Comparison of ENCODE assay signal across 23 mouse cellular contexts in genomic region chr7:141822582-141823261, GRCm38 (mm10). TPM values are rescaled to one million over a fixed set of nuclear protein-coding genes. Genes with fewer than 3 reads are reported as not detected.
A peak's percentile ranks its signal among the peaks of the same experiment; 100 is the strongest.
DNase-seq lines count a peak whose midpoint lies in the region; ATAC-seq and TF ChIP-seq lines count a peak whose summit lies in the region.
"Had no signal": no experiment of that assay in that cellular context is flagged by ENCODE, and none has a peak within 500 bp of the region (broad histone marks: within the 10 kb centered on the region; RNA-seq: fewer than 3 reads in every experiment).

No protein-coding gene starts in this region.

- no peaks in the 10 kb centered on the region for H3K9me3 ChIP-seq in forebrain, embryonic 14.5 days (replicated peaks; ENCODE audit: control insufficient read depth, low read length)
- no peaks in the 10 kb centered on the region for H3K9me3 ChIP-seq in forebrain, postnatal 0 days (ENCODE audit: low read length)
- H3K9me3 ChIP-seq in lung, embryonic 14.5 days (ENCODE audit: low read depth, low read length) = no peaks in the 10 kb centered on the region
- no peaks in the 10 kb centered on the region for H3K9me3 ChIP-seq in embryonic facial prominence, embryonic 13.5 days
- H3K9me3 ChIP-seq in stomach, postnatal 0 days (ENCODE audit: control insufficient read depth, low read length) = no peaks in the 10 kb centered on the region
- H3K9me3 ChIP-seq: forebrain, embryonic 13.5 days; limb, embryonic 15.5 days had no signal

- H3K4me3 ChIP-seq in forebrain, embryonic 14.5 days (ENCODE audit: low read depth, low read length) = no peak overlapping the region
- no peak overlapping the region for H3K4me3 ChIP-seq in forebrain, postnatal 0 days (ENCODE audit: low read depth, low read length)
- H3K4me3 ChIP-seq in lung, embryonic 14.5 days (ENCODE audit: low read depth, low read length) = no peak overlapping the region
- H3K4me3 ChIP-seq in embryonic facial prominence, embryonic 13.5 days = no peak overlapping the region
- no peak overlapping the region for H3K4me3 ChIP-seq in stomach, postnatal 0 days (ENCODE audit: low read depth, low read length)
- H3K4me3 ChIP-seq: erythroblast, embryonic 14.5 days; forebrain, embryonic 13.5 days; limb, embryonic 15.5 days had no signal

- no peak overlapping the region for H3K27ac ChIP-seq in forebrain, embryonic 14.5 days (ENCODE audit: low read depth, low read length)
- no peak overlapping the region for H3K27ac ChIP-seq in forebrain, postnatal 0 days (ENCODE audit: low read depth, low read length)
- no peak overlapping the region for H3K27ac ChIP-seq in lung, embryonic 14.5 days (ENCODE audit: low read depth)
- H3K27ac ChIP-seq in embryonic facial prominence, embryonic 13.5 days = no peak overlapping the region; the same call in 1 of the 2 replicates
- peak overlapping the region; percentile 71 for H3K27ac ChIP-seq in stomach, postnatal 0 days (replicated peaks)
- H3K27ac ChIP-seq: forebrain, embryonic 13.5 days; hindbrain, embryonic 14.5 days; limb, embryonic 15.5 days had no signal

- peaks cover under 1% of the 10 kb centered on the region for H3K4me1 ChIP-seq in forebrain, embryonic 14.5 days (ENCODE audit: control insufficient read depth, insufficient read depth, low read length)
- H3K4me1 ChIP-seq in forebrain, postnatal 0 days (ENCODE audit: insufficient read depth) = no peaks in the 10 kb centered on the region
- no peaks in the 10 kb centered on the region for H3K4me1 ChIP-seq in lung, embryonic 14.5 days (ENCODE audit: insufficient read depth)
- H3K4me1 ChIP-seq in embryonic facial prominence, embryonic 13.5 days = peaks cover 11% of the 10 kb centered on the region
- H3K4me1 ChIP-seq in stomach, postnatal 0 days (replicated peaks; ENCODE audit: control insufficient read depth, insufficient read depth) = peaks cover 8% of the 10 kb centered on the region; the same call in 1 of the 2 replicates

- TF ChIP-seq CTCF in forebrain, postnatal 0 days (IDR thresholded peaks at IDR 0.05; ENCODE audit: low read depth) = no peak
- TF ChIP-seq CTCF in lung, embryonic 14.5 days (IDR thresholded peaks at IDR 0.05; ENCODE audit: low read depth) = no peak
- no peak for TF ChIP-seq CTCF in stomach, postnatal 0 days (IDR thresholded peaks at IDR 0.05; ENCODE audit: low read depth)

- no peaks in the 10 kb centered on the region for H3K36me3 ChIP-seq in forebrain, embryonic 14.5 days (ENCODE audit: control insufficient read depth, insufficient read depth, low read length)
- H3K36me3 ChIP-seq in forebrain, postnatal 0 days (ENCODE audit: insufficient read depth) = no peaks in the 10 kb centered on the region
- no peaks in the 10 kb centered on the region for H3K36me3 ChIP-seq in lung, embryonic 14.5 days (ENCODE audit: insufficient read depth)
- H3K36me3 ChIP-seq in embryonic facial prominence, embryonic 13.5 days = no peaks in the 10 kb centered on the region
- H3K36me3 ChIP-seq in stomach, postnatal 0 days (ENCODE audit: control insufficient read depth, insufficient read depth, low read length) = no peaks in the 10 kb centered on the region
- H3K36me3 ChIP-seq: limb, embryonic 15.5 days had no signal

- peak; percentile 14 for DNase-seq in forebrain, embryonic 14.5 days (ENCODE audit: low spot score)
- no peak for DNase-seq in forebrain, postnatal 0 days
- DNase-seq in lung, embryonic 14.5 days = peak; percentile 6
- DNase-seq in lung, postnatal 4 days = no peak
- no peak for DNase-seq in stomach, postnatal 0 days (ENCODE audit: low spot score)
- DNase-seq in neural tube, embryonic 10.5 days (ENCODE audit: extremely low spot score, low spot score) = no peak
- DNase-seq: adrenal gland, postnatal 36 days; cerebellum, adult 8-10 months; thymus, adult 2 months had no signal

- no peak for TF ChIP-seq EP300 in stomach, postnatal 0 days (optimal IDR thresholded peaks at IDR 0.05)

- H3K9ac ChIP-seq in forebrain, embryonic 14.5 days (ENCODE audit: low read length) = no peak overlapping the region
- H3K9ac ChIP-seq in forebrain, postnatal 0 days = no peak overlapping the region
- no peak overlapping the region for H3K9ac ChIP-seq in lung, embryonic 14.5 days
- H3K9ac ChIP-seq in embryonic facial prominence, embryonic 13.5 days = no peak overlapping the region
- H3K9ac ChIP-seq in stomach, postnatal 0 days (ENCODE audit: low read length) = no peak overlapping the region
- H3K9ac ChIP-seq: forebrain, embryonic 13.5 days; hindbrain, embryonic 14.5 days; limb, embryonic 15.5 days had no signal

- 53% methylated on average over 4 of the region's 4 CpGs for WGBS in forebrain, embryonic 14.5 days
- 51% methylated on average over 4 of the region's 4 CpGs for WGBS in forebrain, postnatal 0 days
- 38% methylated on average over 4 of the region's 4 CpGs for WGBS in lung, embryonic 14.5 days
- WGBS in embryonic facial prominence, embryonic 13.5 days = 33% methylated on average over 4 of the region's 4 CpGs
- WGBS in stomach, postnatal 0 days = 24% methylated on average over 4 of the region's 4 CpGs

- no peak for ATAC-seq in forebrain, embryonic 14.5 days
- no peak for ATAC-seq in forebrain, postnatal 0 days
- ATAC-seq in lung, embryonic 14.5 days (ENCODE audit: insufficient read depth) = 0 out of 2 replicates have a peak, but pooled peaks have one; percentile 21
- ATAC-seq in embryonic facial prominence, embryonic 13.5 days (ENCODE audit: insufficient number of reproducible peaks, insufficient read depth, low FRiP score, low TSS enrichment, low read depth) = peak; percentile 53; the same call in 1 of the 2 replicates
- ATAC-seq in stomach, postnatal 0 days (ENCODE audit: low FRiP score, low TSS enrichment) = no peak
- ATAC-seq: forebrain, embryonic 13.5 days; intestine, embryonic 16.5 days; midbrain, embryonic 16.5 days had no signal

- no peak overlapping the region for H3K4me2 ChIP-seq in forebrain, embryonic 14.5 days (ENCODE audit: low read length)
- H3K4me2 ChIP-seq in forebrain, postnatal 0 days (ENCODE audit: low read depth) = no peak overlapping the region
- no peak overlapping the region for H3K4me2 ChIP-seq in lung, embryonic 14.5 days
- H3K4me2 ChIP-seq in embryonic facial prominence, embryonic 13.5 days = no peak overlapping the region
- 0 out of 2 replicates have a peak overlapping the region, but pooled peaks have one; percentile 3 for H3K4me2 ChIP-seq in stomach, postnatal 0 days (replicated peaks; ENCODE audit: low read depth)
- H3K4me2 ChIP-seq: forebrain, embryonic 13.5 days; heart, embryonic 11.5 days; hindbrain, embryonic 14.5 days; limb, embryonic 15.5 days had no signal

- H3K27me3 ChIP-seq in forebrain, embryonic 14.5 days (replicated peaks; ENCODE audit: control insufficient read depth, insufficient read depth, low read length) = no peaks in the 10 kb centered on the region
- no peaks in the 10 kb centered on the region for H3K27me3 ChIP-seq in forebrain, postnatal 0 days (ENCODE audit: insufficient read depth, low read length)
- no peaks in the 10 kb centered on the region for H3K27me3 ChIP-seq in lung, embryonic 14.5 days (ENCODE audit: insufficient read depth, low read length)
- H3K27me3 ChIP-seq in embryonic facial prominence, embryonic 13.5 days = no peaks in the 10 kb centered on the region
- H3K27me3 ChIP-seq in stomach, postnatal 0 days (ENCODE audit: control insufficient read depth, insufficient read depth, low read length) = no peaks in the 10 kb centered on the region
- H3K27me3 ChIP-seq: forebrain, embryonic 13.5 days; limb, embryonic 15.5 days had no signal

RNA-seq across cellular contexts. Expression of gene Muc5b, which starts 16.1 kb away (rescaled TPM):
- 0.01 TPM in 1 of 2 replicates, not detected in the other for polyA plus RNA-seq in forebrain, embryonic 14.5 days (2014; fragmentation: Nextera tagmentation; extraction: Ambion mirVana)
- total RNA-seq in forebrain, postnatal 0 days (2014; rRNA removed) = under 0.01 TPM in 1 of 2 replicates, not detected in the other
- 0.01 TPM in 1 of 2 replicates, not detected in the other for polyA plus RNA-seq in forebrain, postnatal 0 days (2015; fragmentation: Nextera tagmentation; extraction: Ambion mirVana)
- 0.07 and 0.15 TPM in 2 replicates for polyA plus RNA-seq in lung, embryonic 14.5 days (2014; fragmentation: Nextera tagmentation; extraction: Ambion mirVana)
- polyA plus RNA-seq in embryonic facial prominence, embryonic 13.5 days (2015; fragmentation: Nextera tagmentation; extraction: Ambion mirVana) = 0.03 TPM in 1 of 2 replicates, not detected in the other
- 122 and 133 TPM in 2 replicates for polyA plus RNA-seq in stomach, postnatal 0 days (2015; fragmentation: Nextera tagmentation; extraction: Ambion mirVana)
- total RNA-seq: adrenal gland, postnatal 36 days; heart, postnatal 25 days; layer of hippocampus, postnatal 14 days; megakaryocyte-erythroid progenitor cell, adult 5-6 weeks had no signal
- polyA plus RNA-seq: erythroblast, embryonic 14.5 days; intestine, embryonic 16.5 days; liver, embryonic 16.5 days; small intestine, adult 2 months had no signal

RNA-seq across cellular contexts. Expression of gene Muc5ac, which starts 34.0 kb away (rescaled TPM):
- not detected in 2 replicates for polyA plus RNA-seq in forebrain, embryonic 14.5 days (2014; fragmentation: Nextera tagmentation; extraction: Ambion mirVana)
- not detected in 2 replicates for total RNA-seq in forebrain, postnatal 0 days (2014; rRNA removed)
- not detected in 2 replicates for polyA plus RNA-seq in forebrain, postnatal 0 days (2015; fragmentation: Nextera tagmentation; extraction: Ambion mirVana)
- 0.18 and 0.28 TPM in 2 replicates for polyA plus RNA-seq in lung, embryonic 14.5 days (2014; fragmentation: Nextera tagmentation; extraction: Ambion mirVana)
- polyA plus RNA-seq in embryonic facial prominence, embryonic 13.5 days (2015; fragmentation: Nextera tagmentation; extraction: Ambion mirVana) = not detected in 2 replicates
- polyA plus RNA-seq in stomach, postnatal 0 days (2015; fragmentation: Nextera tagmentation; extraction: Ambion mirVana) = 2.9 and 3.3 TPM in 2 replicates
- total RNA-seq: adrenal gland, postnatal 36 days; heart, postnatal 25 days; layer of hippocampus, postnatal 14 days; megakaryocyte-erythroid progenitor cell, adult 5-6 weeks had no signal
- polyA plus RNA-seq: erythroblast, embryonic 14.5 days; forebrain, embryonic 13.5 days; heart, embryonic 11.5 days; hindbrain, embryonic 14.5 days; intestine, embryonic 16.5 days; kidney, embryonic 16.5 days; limb, embryonic 15.5 days; liver, embryonic 16.5 days; midbrain, embryonic 16.5 days had no signal

Comparison
In these comparisons a context has a peak if more than half of its experiments do, and no peak if none do; other contexts are left out.
1. DNase-seq: peak in forebrain, embryonic 14.5 days (single experiment) and lung, embryonic 14.5 days (single experiment); none in forebrain, postnatal 0 days (single experiment), lung, postnatal 4 days (0 of 2), stomach, postnatal 0 days (single experiment) and neural tube, embryonic 10.5 days (single experiment).
2. ATAC-seq: peak in lung, embryonic 14.5 days (single experiment) and embryonic facial prominence, embryonic 13.5 days (single experiment); none in forebrain, embryonic 14.5 days (single experiment), forebrain, postnatal 0 days (single experiment) and stomach, postnatal 0 days (single experiment).
3. RNA of gene Muc5b, which starts 16.1 kb away (polyA plus RNA-seq): 122 to 133 TPM in stomach, postnatal 0 days; 0.07 to 0.15 TPM in lung, embryonic 14.5 days, 0.01 TPM in forebrain, postnatal 0 days, 0.01 TPM in forebrain, embryonic 14.5 days and 0.03 TPM in embryonic facial prominence, embryonic 13.5 days; every median in the first group is over 100 times any median in the second.